Mouse (Mus musculus) skeletal muscle tissue, postnatal 0 days (tissue): ENCODE results near the gene Homer1. TPM values are rescaled to one million over a fixed set of nuclear protein-coding genes. Genes with fewer than 3 reads are reported as not detected.

Experiments
- polyA plus RNA-seq: library from polyadenylated mRNA; unstranded; fragments of >200 nt; fragmentation: Nextera tagmentation; extraction: Ambion mirVana; gene quantifications from 2 replicates; pipeline ENCODE4 v1.2.1, GENCODE M21; 2015

Homer1 gene
- polyA plus RNA-seq = 11.3 and 12.7 TPM in 2 replicates

DNA sequence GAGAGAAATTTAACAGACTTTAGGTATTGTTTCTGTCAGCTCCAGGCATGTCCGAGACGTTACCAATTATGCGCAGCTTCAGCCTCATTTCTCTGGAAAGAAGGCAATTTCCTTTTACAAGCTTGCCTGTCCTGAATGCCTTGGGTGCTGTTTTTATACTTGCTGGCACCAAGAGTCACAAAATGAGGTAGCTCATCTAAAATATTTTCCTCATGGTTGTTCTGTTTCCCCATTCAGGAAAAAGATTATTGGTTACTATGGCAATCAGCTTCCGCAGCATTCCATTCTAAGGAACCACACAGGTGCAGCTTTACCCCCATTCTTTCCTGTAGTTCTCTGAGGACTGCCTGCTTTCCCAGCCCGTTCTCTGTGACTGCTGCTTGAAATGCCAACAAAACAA, at the start of gene Homer1:
TSS of gene Homer1 (plus strand) at position 320 of the 400 bp plus-strand sequence.

Other genes starting within 250 kb of the Homer1 start
- 22.0 and 29.7 TPM in 2 replicates for gene Cmya5, start 154.9 kb upstream of the Homer1 start, polyA plus RNA-seq
- 26.6 and 27.4 TPM in 2 replicates for gene Tent2, start 107.2 kb upstream of the Homer1 start, polyA plus RNA-seq
- 4.4 and 5.0 TPM in 2 replicates for gene Jmy, start 200.2 kb downstream of the Homer1 start, polyA plus RNA-seq